20 mouse cellular contexts compared by ENCODE assay signal in the genomic region with DNA sequence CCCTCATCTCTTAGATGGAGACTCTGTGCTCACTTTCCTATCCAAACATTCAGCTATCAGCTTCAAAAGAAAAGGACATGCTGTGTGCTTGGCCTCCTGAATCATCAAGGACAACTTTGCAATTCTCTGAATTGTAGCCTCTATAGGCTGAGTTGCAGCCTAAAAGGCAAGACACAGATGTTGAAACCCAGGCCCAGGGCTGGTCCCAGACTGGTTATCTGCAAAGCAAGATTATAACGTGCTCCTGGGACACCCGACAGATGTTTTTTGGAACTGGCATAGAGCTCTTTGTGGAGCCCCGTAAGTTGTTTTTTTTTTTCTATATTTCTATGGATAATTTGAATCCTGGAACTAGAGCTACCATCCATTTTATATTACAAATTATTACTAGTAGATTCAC.
A peak's percentile ranks its signal among the peaks of the same experiment; 100 is the strongest.
DNase-seq lines count a peak whose midpoint lies in the region; ATAC-seq and TF ChIP-seq lines count a peak whose summit lies in the region.
"Had no signal": no experiment of that assay in that cellular context is flagged by ENCODE, and none has a peak within 500 bp of the region (broad histone marks: within the 10 kb centered on the region; RNA-seq: fewer than 3 reads in every experiment).

No protein-coding gene starts in this region.

- no peak for TF ChIP-seq POLR2A in thymus, adult 2 months (IDR thresholded peaks at IDR 0.05; ENCODE audit: control insufficient read depth, extremely low read depth, insufficient read depth, low read length, poor library complexity)

- no peak overlapping the region for H3K4me2 ChIP-seq in liver, embryonic 14.5 days (ENCODE audit: low read depth)
- H3K4me2 ChIP-seq: embryonic facial prominence, embryonic 12.5 days; forebrain, embryonic 15.5 days; hindbrain, embryonic 12.5 days had no signal

- no peak for TF ChIP-seq CTCF in thymus, adult 2 months (IDR thresholded peaks at IDR 0.05; ENCODE audit: borderline replicate concordance, control insufficient read depth, extremely low read depth, insufficient read depth, low read length, poor library complexity)
- no peak for TF ChIP-seq CTCF in liver, embryonic 14.5 days (IDR thresholded peaks at IDR 0.05; ENCODE audit: low read depth)
- no peak for TF ChIP-seq CTCF in left cerebral cortex, adult 2 months (IDR thresholded peaks at IDR 0.05)

- 0 out of 2 replicates have a peak, but pooled peaks have one; percentile 55 for ATAC-seq in liver, embryonic 14.5 days (ENCODE audit: insufficient read depth)
- ATAC-seq in monocyte, adult 5-6 weeks (replicated peaks; ENCODE audit: insufficient number of reproducible peaks, low FRiP score, low TSS enrichment, poor library complexity, severe bottlenecking): no peak
- ATAC-seq: forebrain, embryonic 15.5 days; hindbrain, embryonic 16.5 days had no signal

- H3K27ac ChIP-seq in thymus, adult 2 months (ENCODE audit: control insufficient read depth, insufficient read depth, low read length): peak overlapping the region; percentile 59
- H3K27ac ChIP-seq in liver, embryonic 14.5 days: no peak overlapping the region
- no peak overlapping the region for H3K27ac ChIP-seq in left cerebral cortex, adult 2 months
- H3K27ac ChIP-seq: embryonic facial prominence, embryonic 12.5 days; forebrain, embryonic 15.5 days; heart, embryonic 10.5 days; hindbrain, embryonic 12.5 days had no signal

- TF ChIP-seq EP300 in liver, embryonic 14.5 days (IDR thresholded peaks at IDR 0.05; ENCODE audit: low read depth): peak; percentile 35

- intact Hi-C loops in left cerebral cortex, adult 2 months (cut with DNase I): no loop called here

- H3K9me3 ChIP-seq in liver, embryonic 14.5 days (ENCODE audit: control insufficient read depth, low read length): no peaks in the 10 kb centered on the region
- H3K9me3 ChIP-seq: embryonic facial prominence, embryonic 12.5 days; forebrain, embryonic 15.5 days; heart, embryonic 10.5 days; hindbrain, embryonic 12.5 days had no signal

- H3K36me3 ChIP-seq in thymus, adult 2 months (ENCODE audit: control insufficient read depth, insufficient read depth, low read length): no peaks in the 10 kb centered on the region
- H3K36me3 ChIP-seq in liver, embryonic 14.5 days (replicated peaks; ENCODE audit: control insufficient read depth, insufficient read depth, low read depth): no peaks in the 10 kb centered on the region
- H3K36me3 ChIP-seq: embryonic facial prominence, embryonic 12.5 days; forebrain, embryonic 15.5 days; heart, embryonic 10.5 days; hindbrain, embryonic 12.5 days had no signal

- H3K27me3 ChIP-seq in thymus, adult 2 months (ENCODE audit: control insufficient read depth, insufficient read depth, low read length): no peaks in the 10 kb centered on the region
- no peaks in the 10 kb centered on the region for H3K27me3 ChIP-seq in liver, embryonic 14.5 days (ENCODE audit: control insufficient read depth, insufficient read depth, low read length)
- H3K27me3 ChIP-seq: CH12.LX; embryonic facial prominence, embryonic 12.5 days; forebrain, embryonic 15.5 days; hindbrain, embryonic 12.5 days had no signal

- H3K4me3 ChIP-seq in thymus, adult 2 months (ENCODE audit: control insufficient read depth, insufficient read depth, low read length): no peak overlapping the region
- H3K4me3 ChIP-seq in liver, embryonic 14.5 days (ENCODE audit: insufficient read depth in 1 of 2, low read depth in 2 of 2, low read length in 2 of 2): no peak overlapping the region
- no peak overlapping the region for H3K4me3 ChIP-seq in left cerebral cortex, adult 2 months
- H3K4me3 ChIP-seq: embryonic facial prominence, embryonic 12.5 days; forebrain, embryonic 15.5 days; heart, embryonic 10.5 days; hindbrain, embryonic 12.5 days had no signal

- no peak for DNase-seq in thymus, adult 2 months
- no peak for DNase-seq in thymus, postnatal 14 days
- DNase-seq in c-Kit-positive CD71-positive TER-119-negative erythroid progenitor cells, embryonic 14.5 days (ENCODE audit: low read depth): peak; percentile 54
- DNase-seq in liver, embryonic 14.5 days (ENCODE audit: low read depth in 3 of 3, low spot score in 3 of 3): peak in 2 of 3 experiments; percentile 12 to 32
- no peak for DNase-seq in frontal cortex, adult 2 months (ENCODE audit: extremely low spot score in 1 of 2, low spot score in 1 of 2)
- no peak for DNase-seq in left cerebral cortex, adult 2 months (ENCODE audit: extremely low spot score in 1 of 2, low spot score in 2 of 2)
- DNase-seq: adrenal gland, postnatal 10 days; cerebellum, adult 11-12 months; cerebellum, adult 9-10 months; cerebellum, postnatal 25 days; gastrocnemius, postnatal 14 days; heart, postnatal 10 days; heart, postnatal 4 days had no signal

- 50% methylated on average over 3 of the region's 3 CpGs for WGBS in thymus, adult 2 months
- WGBS in liver, embryonic 14.5 days (ENCODE audit: insufficient replicate concordance): 18% methylated on average over 3 of the region's 3 CpGs

- H3K9ac ChIP-seq in liver, embryonic 14.5 days (replicated peaks): no peak overlapping the region
- H3K9ac ChIP-seq: embryonic facial prominence, embryonic 12.5 days; forebrain, embryonic 15.5 days; hindbrain, embryonic 12.5 days had no signal

- H3K4me1 ChIP-seq in thymus, adult 2 months (replicated peaks; ENCODE audit: control insufficient read depth, insufficient read depth, low read length): peaks cover 6% of the 10 kb centered on the region
- peaks cover 0 to 14% of the 10 kb centered on the region in 2 experiments; a peak in 2 of 4 replicates for H3K4me1 ChIP-seq in liver, embryonic 14.5 days (replicated peaks; ENCODE audit: control insufficient read depth in 2 of 2, insufficient read depth in 2 of 2, low read length in 1 of 2)
- H3K4me1 ChIP-seq: embryonic facial prominence, embryonic 12.5 days; forebrain, embryonic 15.5 days; heart, embryonic 10.5 days; hindbrain, embryonic 12.5 days had no signal

Comparison
In these comparisons a context has a peak if more than half of its experiments do, and no peak if none do; other contexts are left out.
1. DNase-seq: peak in c-Kit-positive CD71-positive TER-119-negative erythroid progenitor cells, embryonic 14.5 days (single experiment) and liver, embryonic 14.5 days (2 of 3); none in thymus, adult 2 months (single experiment), thymus, postnatal 14 days (single experiment), frontal cortex, adult 2 months (0 of 2) and left cerebral cortex, adult 2 months (0 of 2).